Mouse (Mus musculus) forebrain, embryonic 12.5 days (tissue): ENCODE data around the gene Gm49366. TPM values are rescaled to one million over a fixed set of nuclear protein-coding genes. Genes with fewer than 3 reads are reported as not detected.
"Not testable (repeated sequence)": the region's sequence is repeated elsewhere in the genome, so short reads cannot be mapped to it uniquely, and the experiment has no call there.

Experiments
- ATAC-seq: fragments of 200-750 bp; cut with Nextera tagmentation; 2 replicates; pipeline ENCODE4 v1.8.0; 2017; ENCODE audit warnings: moderate TSS enrichment; ENCODE audit not compliant: low FRiP score
- H3K27ac ChIP-seq: fragments of 300-500 bp; sonication (generic); 2 replicates; pipeline ENCODE4 v1.5.1; 2016; ENCODE audit warnings: mild to moderate bottlenecking
- H3K27me3 ChIP-seq: fragments of 300-500 bp; sonication (generic); 2 replicates; pipeline ENCODE4 v1.6.1; 2016; ENCODE audit warnings: mild to moderate bottlenecking
- H3K36me3 ChIP-seq: fragments of 300-500 bp; sonication (generic); replicated peaks from 2 replicates; pipeline ENCODE4 v1.6.1; 2016; ENCODE audit warnings: mild to moderate bottlenecking
- H3K4me1 ChIP-seq: fragments of 300-500 bp; sonication (generic); 2 replicates; pipeline ENCODE4 v1.6.1; 2016
- H3K4me2 ChIP-seq: fragments of 300-500 bp; sonication (generic); 2 replicates; pipeline ENCODE4 v1.6.1; 2016; ENCODE audit warnings: mild to moderate bottlenecking, moderate library complexity
- H3K4me3 ChIP-seq: fragments of 300-500 bp; sonication (generic); replicated peaks from 2 replicates; pipeline ENCODE4 v1.5.1; 2016; ENCODE audit warnings: mild to moderate bottlenecking
- H3K9ac ChIP-seq: fragments of 300-500 bp; sonication (generic); 2 replicates; pipeline ENCODE4 v1.6.1; 2016; ENCODE audit warnings: mild to moderate bottlenecking
- H3K9me3 ChIP-seq: fragments of 300-500 bp; sonication (generic); 2 replicates; pipeline ENCODE4 v1.6.1; 2016
- WGBS: fragments of 180-500 bp; shearing (Covaris S2); methylation state at CpG from one replicate; pipeline ENCODE4 v1.1.7; 2016; 5-methylcytosine and 5-hydroxymethylcytosine counted together
- polyA plus RNA-seq: library from polyadenylated mRNA; unstranded; fragments of >200 nt; fragmentation: Nextera tagmentation; extraction: Ambion mirVana; gene quantifications from 2 replicates; pipeline ENCODE4 v1.2.1, GENCODE M21; 2016

The Gm49366 gene
- polyA plus RNA-seq, 1 experiment from 2014 or later = not detected

- Histone ChIP-seq H3K27me3 (no peaks in the 10 kb centered on the region), H3K27ac (no peak overlapping the region), H3K9me3 (0 out of 2 replicates have a peak, but pooled peaks cover 3% of the 10 kb centered on the region), H3K4me1 (no peaks in the 10 kb centered on the region), H3K9ac (no peak overlapping the region), H3K4me2 (no peak overlapping the region), H3K36me3 (no peaks in the 10 kb centered on the region), H3K4me3 (no peak overlapping the region)
- WGBS = 97% methylated on average over 2 of the region's 2 CpGs
- no peak for ATAC-seq
These were observed 60.9 kb downstream of the Gm49366 start for GRCm38 (mm10) chr12:84099605-84100004.

GRCm38 (mm10) chr12:84100071-84100470, 61.3 kb downstream of the Gm49366 start:
- Histone ChIP-seq H3K27me3 (no peaks in the 10 kb centered on the region), H3K4me2 (peak overlapping the region; percentile 79), H3K36me3 (no peaks in the 10 kb centered on the region), H3K4me3 (no peak overlapping the region), H3K9me3 (0 out of 2 replicates have a peak, but pooled peaks cover 3% of the 10 kb centered on the region), H3K9ac (no peak overlapping the region), H3K4me1 (no peaks in the 10 kb centered on the region), H3K27ac (no peak overlapping the region)
- 46% methylated on average over 1 of the region's 1 CpGs for WGBS
- ATAC-seq = no peak

- ATAC-seq = peak; percentile 69; the same call in 1 of the 2 replicates
- not testable (repeated sequence) for H3K27ac ChIP-seq, H3K36me3 ChIP-seq, H3K4me1 ChIP-seq, H3K27me3 ChIP-seq, H3K9me3 ChIP-seq
- under 1% methylated on average over 75 of the region's 80 CpGs for WGBS
- Histone ChIP-seq H3K4me3 (peak within 1 kb of the TSS; percentile 54), H3K4me2 (peak within 1 kb of the TSS; percentile 79), H3K9ac (peak within 1 kb of the TSS; percentile 66)
These were observed 62.1 kb downstream of the Gm49366 start, which contains the start of gene Acot6 for GRCm38 (mm10) chr12:84100604-84101492. Acot6 (plus strand) TSS chr12:84100654.

GRCm38 (mm10) chr12:84101493-84101845, 62.7 kb downstream of the Gm49366 start:
- Histone ChIP-seq H3K27me3 (no peaks in the 10 kb centered on the region), H3K9ac (no peak overlapping the region), H3K4me2 (peak overlapping the region; percentile 79), H3K27ac (no peak overlapping the region), H3K9me3 (no peaks in the 10 kb centered on the region), H3K36me3 (no peaks in the 10 kb centered on the region), H3K4me3 (peak overlapping the region; percentile 54), H3K4me1 (no peaks in the 10 kb centered on the region)
- no peak for ATAC-seq
- 58% methylated on average over 2 of the region's 2 CpGs for WGBS

- H3K36me3 ChIP-seq = no peaks in the 10 kb centered on the region
- 89% methylated on average over 3 of the region's 3 CpGs for WGBS
- H3K9me3 ChIP-seq = no peaks in the 10 kb centered on the region
- no peak overlapping the region for H3K4me2 ChIP-seq
- no peaks in the 10 kb centered on the region for H3K27me3 ChIP-seq
- no peak for ATAC-seq
- H3K4me3 ChIP-seq = no peak overlapping the region
- H3K27ac ChIP-seq = no peak overlapping the region
- H3K9ac ChIP-seq = no peak overlapping the region
- H3K4me1 ChIP-seq = no peaks in the 10 kb centered on the region
These were observed 68.3 kb downstream of the Gm49366 start for GRCm38 (mm10) chr12:84107012-84107411.

GRCm38 (mm10) chr12:84107692-84108091, 69.0 kb downstream of the Gm49366 start:
- 74% methylated on average over 1 of the region's 1 CpGs for WGBS
- Histone ChIP-seq H3K9ac (no peak overlapping the region), H3K4me3 (no peak overlapping the region), H3K4me1 (no peaks in the 10 kb centered on the region), H3K9me3 (no peaks in the 10 kb centered on the region), H3K4me2 (no peak overlapping the region), H3K36me3 (no peaks in the 10 kb centered on the region), H3K27me3 (no peaks in the 10 kb centered on the region), H3K27ac (no peak overlapping the region)
- no peak for ATAC-seq

Other genes starting within 250 kb of the Gm49366 start
- gene Numb, start 117.0 kb upstream of the Gm49366 start, polyA plus RNA-seq = 33.2 and 33.4 TPM in 2 replicates
- 16.9 and 18.5 TPM in 2 replicates for gene Riox1, start 88.3 kb upstream of the Gm49366 start, polyA plus RNA-seq
- not detected in 2 replicates for gene Heatr4, start 54.1 kb upstream of the Gm49366 start, polyA plus RNA-seq
- gene Acot2, start 51.1 kb upstream of the Gm49366 start, polyA plus RNA-seq = 10.3 and 11.7 TPM in 2 replicates
- gene Acot1, start 29.4 kb upstream of the Gm49366 start, polyA plus RNA-seq = 41.0 and 45.4 TPM in 2 replicates
- gene Acot4, start 556 bp upstream of the Gm49366 start, polyA plus RNA-seq = 0.15 and 0.33 TPM in 2 replicates
- 0.32 and 0.33 TPM in 2 replicates for gene Acot3, start 13.2 kb downstream of the Gm49366 start, polyA plus RNA-seq
- gene Acot5, start 30.4 kb downstream of the Gm49366 start, polyA plus RNA-seq = not detected in 2 replicates
- 0.97 and 1.0 TPM in 2 replicates for gene Acot6, start 61.7 kb downstream of the Gm49366 start, polyA plus RNA-seq
- 6.8 and 7.8 TPM in 2 replicates for gene Dnal1, start 75.4 kb downstream of the Gm49366 start, polyA plus RNA-seq
- 2.8 and 3.4 TPM in 2 replicates for gene Pnma1, start 109.6 kb downstream of the Gm49366 start, polyA plus RNA-seq
- gene Elmsan1, start 179.9 kb downstream of the Gm49366 start, polyA plus RNA-seq = 6.8 and 7.8 TPM in 2 replicates
- 15.3 and 16.4 TPM in 2 replicates for gene Ptgr2, start 246.3 kb downstream of the Gm49366 start, polyA plus RNA-seq